Mouse (Mus musculus): ENCODE measurements at regions not wholly inside any gene's neighbourhood (a gene's known extent, or its start where the extent isn't known, plus 50 kb on each side); places are given as distances from the start of the nearest gene placed in this dataset.
"Not testable (repeated sequence)": the region's sequence is repeated elsewhere in the genome, so short reads cannot be mapped to it uniquely, and the experiment has no call there.

- no peak for DNase-seq
These were observed 347.6 kb upstream of the Tbc1d2b start for GRCm38 (mm10) chr9:90618154-90618553.

- DNase-seq: no peak
These were observed 327.3 kb upstream of the Tbc1d2b start for GRCm38 (mm10) chr9:90597894-90598293.

- DNase-seq: no peak
These were observed 286.1 kb upstream of the Tbc1d2b start for GRCm38 (mm10) chr9:90556742-90557141.

GRCm38 (mm10) chr9:90556216-90556615 is 285.6 kb upstream of the Tbc1d2b start:
- DNase-seq: no peak

GRCm38 (mm10) chr9:90547931-90548330 is 277.3 kb upstream of the Tbc1d2b start:
- no peak for DNase-seq

- DNase-seq: no peak
These were observed 276.1 kb upstream of the Tbc1d2b start for GRCm38 (mm10) chr9:90546720-90547119.

- DNase-seq: not testable (repeated sequence)
These were observed 267.1 kb upstream of the Tbc1d2b start for GRCm38 (mm10) chr9:90537683-90538082.

GRCm38 (mm10) chr9:90533372-90533771 is 262.8 kb upstream of the Tbc1d2b start:
- no peak for DNase-seq

- DNase-seq: no peak
These were observed 250.6 kb upstream of the Tbc1d2b start for GRCm38 (mm10) chr9:90521186-90521585.

GRCm38 (mm10) chr9:90494888-90495287 is 224.3 kb upstream of the Tbc1d2b start:
- DNase-seq: no peak

GRCm38 (mm10) chr9:90490561-90491152 is 220.1 kb upstream of the Tbc1d2b start:
- DNase-seq: no peak

GRCm38 (mm10) chr9:90450579-90450978 is 180.0 kb upstream of the Tbc1d2b start:
- no peak for DNase-seq

- DNase-seq: peak in 1 of 2 experiments; percentile 8
These were observed 176.4 kb upstream of the Tbc1d2b start for GRCm38 (mm10) chr9:90446957-90447356.

GRCm38 (mm10) chr9:90434902-90435301 is 164.3 kb upstream of the Tbc1d2b start:
- no peak for DNase-seq

- DNase-seq: no peak
These were observed 160.3 kb upstream of the Tbc1d2b start for GRCm38 (mm10) chr9:90430898-90431297.

- no peak for DNase-seq
These were observed 151.1 kb upstream of the Tbc1d2b start for GRCm38 (mm10) chr9:90421662-90422061.

GRCm38 (mm10) chr9:90419762-90420541 is 149.3 kb upstream of the Tbc1d2b start:
- DNase-seq: no peak

- DNase-seq: no peak
These were observed 138.2 kb upstream of the Tbc1d2b start for GRCm38 (mm10) chr9:90408789-90409188.

GRCm38 (mm10) chr9:90407573-90407972 is 137.0 kb upstream of the Tbc1d2b start:
- no peak for DNase-seq

GRCm38 (mm10) chr9:90388401-90388800 is 117.8 kb upstream of the Tbc1d2b start:
- DNase-seq: no peak

- peak in 1 of 2 experiments; percentile 11 for DNase-seq
These were observed 114.4 kb upstream of the Tbc1d2b start for GRCm38 (mm10) chr9:90385047-90385446.

GRCm38 (mm10) chr9:90380099-90380498 is 109.5 kb upstream of the Tbc1d2b start:
- no peak for DNase-seq

- DNase-seq: no peak
These were observed 99.0 kb upstream of the Tbc1d2b start for GRCm38 (mm10) chr9:90369568-90369967.

- DNase-seq: no peak
These were observed 97.1 kb upstream of the Tbc1d2b start for GRCm38 (mm10) chr9:90367745-90368144.

Data from cerebellum, postnatal 36 days (tissue).